Mouse (Mus musculus): ENCODE data around the gene Mvb12b.

- TF ChIP-seq CTCF (IDR thresholded peaks at IDR 0.05; ENCODE audit: borderline replicate concordance, control insufficient read depth, extremely low read depth, insufficient read depth, low read length, poor library complexity), result no peak
- TF ChIP-seq POLR2A (IDR thresholded peaks at IDR 0.05; ENCODE audit: control insufficient read depth, extremely low read depth, insufficient read depth, low read length, poor library complexity), result no peak
These were observed 26.6 kb upstream of the Mvb12b start for GRCm38 (mm10) chr2:33914334-33914733.
